Mouse (Mus musculus) embryo, embryonic 9.5 days (tissue): ENCODE data around the gene Auts2.

Experiments used
- DNase-seq: peaks from one replicate; pipeline ENCODE4 v3.0.0-alpha.2; 2017; ENCODE audit errors: extremely low spot score

Auts2 gene

GRCm38 (mm10) chr5:131802340-131803036 lies 740.7 kb downstream of the Auts2 start:
- peak; percentile 24 for DNase-seq

DNA sequence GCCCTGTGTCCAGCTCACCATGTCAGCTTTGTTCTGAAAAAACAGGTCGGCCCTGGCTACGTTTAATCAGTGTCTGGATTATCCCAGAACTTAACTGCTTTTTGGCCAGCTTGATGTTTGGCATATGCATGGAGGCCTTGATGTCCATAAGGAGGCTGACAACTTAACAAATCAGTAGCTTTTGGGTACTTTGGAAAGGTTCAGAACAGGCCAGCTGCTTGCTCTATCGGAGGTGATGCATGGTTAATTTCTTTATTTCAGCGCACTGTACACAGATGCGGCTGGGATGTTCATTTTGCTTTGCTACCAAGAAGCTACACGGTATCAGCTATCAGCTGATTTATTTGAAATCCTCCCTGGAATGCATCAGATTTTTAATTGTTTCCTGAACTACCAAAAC lies 741.2 kb downstream of the Auts2 start:
- DNase-seq = no peak

GRCm38 (mm10) chr5:131798373-131798772 lies 744.8 kb downstream of the Auts2 start:
- DNase-seq = no peak

DNA sequence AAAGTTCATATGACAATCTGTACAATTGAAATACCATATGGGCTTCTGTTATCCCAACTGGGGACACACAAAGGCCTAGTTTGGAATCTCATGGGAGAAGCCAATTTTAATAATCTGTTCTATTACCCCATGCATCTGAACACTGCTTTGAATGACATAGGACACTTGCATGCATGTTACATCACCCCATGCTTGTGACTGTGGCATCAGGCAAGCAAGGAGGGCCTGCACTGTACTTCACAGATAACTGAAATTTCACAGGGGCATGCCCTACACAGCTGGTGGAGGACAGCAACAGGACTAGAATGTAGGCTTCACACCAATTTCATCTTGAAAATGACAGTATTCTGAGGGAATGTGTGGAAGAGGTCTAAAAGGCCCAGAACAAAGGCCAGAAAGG lies 746.1 kb downstream of the Auts2 start:
- no peak for DNase-seq

GRCm38 (mm10) chr5:131794411-131795133 lies 748.6 kb downstream of the Auts2 start:
- DNase-seq = no peak

- no peak for DNase-seq
Observed at GRCm38 (mm10) chr5:131789601-131790000, 753.5 kb downstream of the Auts2 start.

DNA sequence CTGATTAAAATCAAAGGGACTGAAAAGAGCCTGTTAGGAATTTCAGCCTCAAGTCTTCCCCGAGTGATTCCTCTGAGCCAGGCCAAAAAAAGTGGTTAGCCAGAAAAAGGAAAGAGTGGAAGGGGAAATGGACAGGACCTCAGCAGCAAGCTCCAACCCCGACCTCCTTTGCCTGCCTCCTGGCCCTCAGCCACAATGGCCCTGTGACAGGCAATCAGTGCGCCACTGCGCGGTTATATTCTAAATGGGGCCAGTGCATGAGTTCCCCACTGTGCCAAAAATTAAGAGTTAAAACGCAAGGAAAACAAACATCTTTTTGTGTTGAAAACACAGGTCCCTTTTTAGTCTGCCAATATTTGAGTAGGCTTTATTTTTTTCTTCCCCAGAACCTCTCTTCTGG lies 755.1 kb downstream of the Auts2 start:
- DNase-seq = no peak

DNA sequence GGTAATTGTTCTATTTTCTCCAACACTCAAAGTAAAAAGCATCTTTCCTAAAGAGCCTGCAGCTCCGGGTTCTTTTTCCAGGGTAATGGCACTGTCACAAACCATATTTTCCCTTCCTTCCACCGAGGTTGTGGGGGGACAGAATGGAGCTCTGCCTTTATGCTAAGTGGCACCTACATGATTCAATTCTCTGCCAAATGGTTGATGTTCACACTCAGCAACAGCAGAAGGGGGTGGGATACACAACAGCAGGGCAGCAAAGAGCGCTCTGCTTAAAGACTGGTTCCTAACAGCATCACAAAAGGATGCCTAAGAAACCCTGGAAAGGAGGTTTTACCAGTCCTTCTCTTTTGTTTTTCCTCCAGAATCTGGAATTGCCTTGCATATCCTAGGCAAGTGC lies 759.9 kb downstream of the Auts2 start:
- no peak for DNase-seq

- no peak for DNase-seq
Observed at GRCm38 (mm10) chr5:131781063-131781462, 762.1 kb downstream of the Auts2 start.

- no peak for DNase-seq
Observed at GRCm38 (mm10) chr5:131779171-131779570, 764.0 kb downstream of the Auts2 start.

GRCm38 (mm10) chr5:131775672-131776071 lies 767.5 kb downstream of the Auts2 start:
- no peak for DNase-seq

DNA sequence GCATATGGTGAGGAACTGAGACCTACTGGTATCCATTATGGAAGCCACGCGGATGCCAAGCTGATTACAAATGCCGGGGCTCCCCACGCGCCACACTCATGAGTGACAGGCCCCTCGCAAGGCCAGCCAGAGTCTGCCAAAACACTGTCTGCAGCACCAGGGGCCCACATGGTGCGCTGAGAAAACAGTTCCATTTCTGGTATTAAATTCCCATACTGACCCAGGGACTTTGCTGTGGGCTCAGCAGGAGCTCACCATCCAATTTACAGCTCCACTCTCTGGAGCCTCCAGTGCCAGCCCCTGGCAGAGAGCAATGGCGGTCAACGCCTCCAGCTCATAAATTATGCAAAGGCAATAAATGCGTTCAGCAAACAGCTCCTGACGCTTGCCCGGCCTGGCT lies 767.9 kb downstream of the Auts2 start:
- no peak for DNase-seq

DNA sequence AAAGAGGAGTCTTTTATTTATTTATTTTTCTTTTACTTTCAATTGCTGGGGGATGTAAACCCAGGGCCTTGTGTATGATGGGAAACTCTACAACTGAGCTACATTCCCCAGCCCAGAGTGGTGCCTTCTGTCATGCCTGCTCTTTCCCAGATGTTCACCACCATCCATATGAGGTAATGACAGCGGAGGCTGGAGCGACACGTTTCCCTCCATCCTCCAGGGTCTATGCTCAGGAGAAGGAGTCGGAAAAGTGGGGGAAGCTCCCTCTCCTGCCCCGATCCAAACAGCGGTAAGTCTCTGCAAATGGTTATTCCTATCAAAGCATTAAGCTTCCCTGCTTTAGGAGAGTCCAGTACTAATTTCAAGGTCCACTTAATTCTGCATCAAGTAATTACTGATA lies 768.4 kb downstream of the Auts2 start:
- no peak for DNase-seq

GRCm38 (mm10) chr5:131772616-131773015 lies 770.5 kb downstream of the Auts2 start:
- DNase-seq = no peak

GRCm38 (mm10) chr5:131769273-131769672 lies 773.9 kb downstream of the Auts2 start:
- no peak for DNase-seq

- DNase-seq = no peak
Observed at GRCm38 (mm10) chr5:131767699-131768264, 775.4 kb downstream of the Auts2 start.

- no peak for DNase-seq
Observed at GRCm38 (mm10) chr5:131767176-131767575, 776.0 kb downstream of the Auts2 start.

DNA sequence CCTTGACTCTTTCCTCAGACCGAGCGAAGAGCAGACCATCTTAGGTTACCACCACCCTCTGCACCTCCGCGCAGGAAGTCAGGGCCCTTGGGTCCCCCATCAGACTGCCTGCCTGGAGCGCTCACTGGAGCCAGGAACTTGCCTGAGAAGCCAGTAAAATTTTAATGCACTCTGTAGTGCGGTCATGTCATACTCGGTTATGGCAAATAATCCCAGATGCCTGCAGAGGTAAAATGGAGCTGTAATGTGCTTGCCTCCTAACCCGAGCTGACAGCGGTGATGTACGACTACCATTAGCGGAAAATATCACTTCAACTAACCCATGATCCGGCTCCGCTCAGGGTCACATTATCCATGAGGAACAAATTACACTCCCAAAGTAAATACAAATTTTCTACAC lies 783.7 kb downstream of the Auts2 start:
- DNase-seq = no peak

GRCm38 (mm10) chr5:131750330-131750729 lies 792.8 kb downstream of the Auts2 start:
- DNase-seq = no peak

- DNase-seq = no peak
Observed at GRCm38 (mm10) chr5:131749211-131749610, 793.9 kb downstream of the Auts2 start.

DNA sequence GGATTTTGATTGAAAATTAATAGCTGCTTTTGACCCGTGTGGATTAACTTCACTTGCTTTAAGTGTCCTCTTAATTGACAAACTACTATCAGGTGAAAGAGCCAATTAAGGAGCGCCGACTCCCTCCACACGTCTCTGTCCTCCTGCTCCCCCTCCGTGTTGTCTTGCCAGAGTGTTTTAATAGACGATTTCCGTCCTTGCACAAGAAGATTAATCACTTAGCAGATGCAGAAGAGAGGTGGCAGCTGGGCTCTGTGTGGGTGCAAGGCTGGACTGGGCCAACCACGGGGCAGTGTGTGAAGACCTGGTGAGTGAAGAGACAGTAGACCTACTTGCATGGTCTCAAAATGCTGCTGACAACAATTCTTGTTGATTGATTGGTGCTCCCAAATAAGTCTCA lies 800.1 kb downstream of the Auts2 start:
- no peak for DNase-seq

DNA sequence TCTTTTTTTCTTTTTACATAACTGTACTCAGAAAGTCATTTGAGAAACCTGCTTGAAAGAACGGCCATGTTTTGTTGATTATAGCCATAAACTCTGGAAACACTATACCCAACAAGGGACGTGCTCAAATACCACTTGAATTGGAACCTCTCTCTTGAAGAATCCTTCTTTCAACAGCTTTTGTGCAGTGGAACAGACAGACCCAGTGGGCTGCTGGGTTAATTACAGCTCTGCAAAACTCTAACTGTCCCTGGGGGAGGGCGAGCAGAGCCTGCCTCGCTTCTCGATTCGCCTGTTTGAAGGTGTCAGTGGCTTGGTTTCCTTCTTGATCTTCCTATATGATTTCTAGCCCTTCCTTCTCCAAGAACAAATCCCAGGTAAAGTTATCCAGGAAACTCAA lies 805.7 kb downstream of the Auts2 start:
- DNase-seq = no peak

DNA sequence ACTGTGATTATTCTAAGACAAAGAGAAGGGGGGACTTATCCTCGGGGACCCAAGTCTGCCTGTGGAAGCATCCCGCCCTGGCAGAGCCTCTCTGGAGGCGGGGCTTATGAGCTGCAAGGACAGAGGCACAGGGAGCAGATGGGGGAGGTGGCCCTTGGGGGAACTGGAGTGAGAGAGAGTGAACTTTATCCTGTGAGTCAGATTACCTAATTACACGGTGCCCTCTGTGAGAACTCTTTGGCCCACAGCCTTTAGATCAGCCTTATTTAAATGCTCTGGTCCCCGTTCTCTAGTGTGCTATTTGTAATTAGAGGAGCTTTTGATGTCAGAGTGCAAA lies 809.9 kb downstream of the Auts2 start:
- DNase-seq = peak; percentile 62
